Mouse (Mus musculus) cerebellum, adult (tissue): ENCODE results near the gene Gdpgp1.

Source experiments
- ATAC-seq: cut with Nextera tagmentation; 2 replicates; pipeline ENCODE4 v1.9.2; 2017; ENCODE audit warnings: mild to moderate bottlenecking, moderate library complexity, mixed read lengths; ENCODE audit not compliant: insufficient number of reproducible peaks, low FRiP score, low TSS enrichment

Gene Gdpgp1

DNA sequence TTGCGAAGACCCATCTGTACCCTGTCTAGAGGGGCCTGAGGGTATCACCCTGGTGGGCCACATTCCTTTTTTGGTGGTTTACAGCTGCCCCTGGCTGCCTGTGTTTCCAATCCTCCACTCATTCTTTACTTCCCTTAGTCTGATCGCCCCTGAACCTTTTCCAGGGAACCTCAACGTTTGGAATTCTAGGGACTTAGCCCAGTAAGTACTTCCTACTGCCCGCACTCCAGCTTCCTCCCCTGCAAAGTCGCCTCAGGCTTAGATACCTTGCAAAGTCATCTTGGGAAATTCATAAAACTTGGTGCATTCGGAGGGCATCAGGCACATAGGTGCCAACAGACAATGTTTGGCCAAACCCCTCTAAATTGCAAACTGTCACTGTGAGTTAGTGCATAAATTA lies 33.4 kb upstream of the Gdpgp1 start:
- ATAC-seq: no peak

DNA sequence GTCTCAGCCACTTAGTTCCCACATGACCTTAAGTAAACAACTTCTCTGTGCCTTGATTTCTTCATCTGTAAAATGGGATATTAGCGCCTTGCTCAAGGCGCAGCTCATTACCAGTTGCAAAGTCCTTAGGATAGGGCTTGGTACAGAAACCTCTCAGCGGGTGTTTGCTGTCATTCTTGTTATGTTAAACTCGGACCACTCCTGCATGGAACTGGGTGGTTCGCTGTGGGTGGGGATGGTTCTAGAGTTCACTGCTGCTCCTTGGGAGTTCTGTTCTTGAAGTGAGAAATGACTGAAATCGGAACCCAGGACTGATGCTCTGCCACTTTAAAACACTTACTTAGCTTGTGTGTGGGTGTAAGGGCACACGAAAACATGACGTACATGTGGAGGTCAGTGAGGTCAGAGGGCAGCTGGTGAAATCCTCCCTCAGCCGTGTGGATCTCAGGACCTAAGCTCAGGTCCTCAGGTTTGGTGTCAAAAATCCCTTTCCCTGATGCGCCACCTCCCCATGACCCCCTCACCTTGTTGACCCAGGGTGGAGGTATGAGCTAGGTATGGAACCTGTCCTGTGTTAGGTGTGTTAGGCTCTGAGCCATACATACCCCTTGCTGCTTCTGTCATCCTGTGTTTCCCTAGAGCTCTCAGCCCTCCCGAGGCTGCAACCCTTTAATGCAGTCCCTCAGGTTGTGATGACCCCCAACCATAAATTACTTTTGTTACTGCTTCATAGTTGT lies 32.6 kb upstream of the Gdpgp1 start:
- no peak for ATAC-seq

DNA sequence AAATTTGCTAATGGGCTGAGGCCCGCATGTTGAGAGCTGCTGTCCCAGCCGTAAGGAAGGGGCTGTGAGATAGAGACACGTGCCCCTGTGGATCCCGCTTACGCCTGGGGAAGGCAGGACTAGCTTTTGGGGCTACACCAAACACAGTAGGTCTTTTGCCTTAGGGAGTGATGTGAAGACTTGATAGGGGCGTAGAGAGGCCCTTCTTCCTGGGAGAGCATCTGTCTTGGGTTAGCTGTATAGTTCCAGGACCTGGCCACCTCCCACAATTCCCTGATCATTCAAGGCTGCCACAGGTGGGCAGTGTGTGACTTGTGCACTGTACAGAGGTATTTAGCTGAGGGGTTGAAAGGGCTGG lies 32.1 kb upstream of the Gdpgp1 start:
- ATAC-seq: no peak

DNA sequence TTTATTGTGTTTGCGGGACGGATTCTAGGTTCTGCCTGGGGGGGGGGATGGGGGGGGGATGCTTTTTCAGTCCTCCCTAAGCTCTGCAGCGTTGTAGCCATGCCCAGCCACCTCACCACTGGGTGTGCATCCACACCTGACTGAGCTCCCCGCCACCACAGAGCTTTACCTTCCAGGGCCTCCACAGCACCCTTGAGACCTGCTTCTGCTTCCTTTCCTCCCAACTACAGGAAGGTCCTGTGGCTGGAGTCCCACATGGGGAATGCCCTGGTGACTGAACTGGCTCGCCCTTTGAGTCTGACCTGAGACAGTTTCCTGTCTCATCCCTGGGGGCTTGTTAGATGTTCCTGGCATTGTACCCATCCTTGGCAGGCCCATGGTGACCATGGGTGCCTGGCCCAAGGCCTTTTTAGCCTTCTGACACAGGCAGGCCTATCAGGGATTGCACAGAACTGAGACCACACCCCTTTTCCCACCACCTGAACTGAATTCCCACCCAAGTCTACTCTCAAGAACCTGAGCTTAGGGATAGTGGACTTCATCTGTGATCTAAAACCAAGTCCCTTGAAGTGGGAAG lies 31.6 kb upstream of the Gdpgp1 start:
- ATAC-seq: no peak

DNA sequence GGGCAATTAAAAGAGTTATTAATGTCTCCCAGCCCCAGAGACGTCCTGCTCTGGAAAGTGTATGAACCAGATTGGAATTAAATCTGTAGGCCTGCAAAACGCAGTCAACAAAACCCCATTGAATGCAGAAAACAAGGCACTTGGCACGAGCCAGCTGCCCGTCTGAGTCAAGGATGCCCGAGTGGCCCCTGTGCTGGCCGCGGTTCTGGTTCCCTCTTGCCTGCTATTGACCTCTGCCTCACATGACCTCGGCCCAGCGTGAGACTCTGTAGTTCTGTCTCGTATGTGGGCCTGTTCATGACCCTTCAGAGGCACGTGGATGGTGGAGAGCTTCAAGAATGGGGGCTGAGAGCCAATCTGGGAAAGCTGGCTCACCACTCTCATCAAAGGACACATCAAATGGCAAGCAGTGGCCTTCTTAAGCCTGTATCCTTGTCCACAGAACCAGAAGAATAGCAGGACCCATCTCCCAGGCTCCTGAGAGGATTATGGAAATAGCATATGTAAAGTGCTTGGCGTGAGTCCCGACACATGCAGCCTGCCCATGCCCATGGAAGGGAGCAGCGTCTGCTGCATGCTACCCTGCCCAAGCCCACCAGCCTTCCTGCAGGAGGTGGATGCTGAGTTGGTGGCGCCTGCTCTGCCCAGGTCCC lies 30.7 kb upstream of the Gdpgp1 start:
- ATAC-seq: no peak

DNA sequence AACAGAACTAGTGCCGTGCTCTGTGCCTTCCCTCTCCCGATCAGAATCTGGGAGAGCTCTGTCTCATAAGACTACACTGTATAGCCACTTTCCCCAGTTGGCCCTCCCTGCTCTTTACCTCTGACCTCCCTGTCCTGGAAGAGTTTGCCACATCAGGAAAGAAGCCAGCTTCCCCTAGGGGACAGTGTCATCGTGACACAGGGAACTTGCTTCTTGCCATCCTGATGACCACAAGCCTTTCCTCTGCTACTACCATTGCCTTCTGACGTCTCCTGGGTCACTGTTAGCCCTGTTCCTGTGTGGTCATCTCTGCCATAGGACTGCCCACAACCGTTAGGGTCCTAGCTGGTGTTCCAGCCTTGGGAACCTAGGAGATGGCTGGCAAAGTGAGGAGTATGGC lies 29.7 kb upstream of the Gdpgp1 start:
- no peak for ATAC-seq

DNA sequence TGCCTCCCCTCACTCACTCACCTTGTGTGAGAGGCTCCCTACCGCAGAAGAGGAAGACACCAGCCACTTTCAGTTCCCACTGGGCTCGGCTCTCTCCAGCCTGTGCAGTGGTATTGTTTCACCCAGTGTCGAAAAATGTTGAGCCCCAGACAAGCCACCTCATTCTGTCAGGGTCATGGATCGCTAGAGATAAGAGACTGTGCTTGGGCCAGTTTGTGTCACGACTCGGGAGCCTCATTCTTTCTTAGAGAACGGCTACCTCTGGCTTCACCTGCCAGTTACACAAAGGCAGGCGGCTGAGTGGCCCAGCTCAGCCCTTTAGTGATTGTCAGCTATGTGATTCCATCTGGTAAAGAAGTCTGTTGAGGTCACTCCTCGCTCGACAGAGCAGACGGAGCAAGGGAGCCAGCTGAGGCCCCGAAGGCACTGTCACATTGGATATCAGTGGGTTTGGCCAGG lies 29.0 kb upstream of the Gdpgp1 start:
- no peak for ATAC-seq

DNA sequence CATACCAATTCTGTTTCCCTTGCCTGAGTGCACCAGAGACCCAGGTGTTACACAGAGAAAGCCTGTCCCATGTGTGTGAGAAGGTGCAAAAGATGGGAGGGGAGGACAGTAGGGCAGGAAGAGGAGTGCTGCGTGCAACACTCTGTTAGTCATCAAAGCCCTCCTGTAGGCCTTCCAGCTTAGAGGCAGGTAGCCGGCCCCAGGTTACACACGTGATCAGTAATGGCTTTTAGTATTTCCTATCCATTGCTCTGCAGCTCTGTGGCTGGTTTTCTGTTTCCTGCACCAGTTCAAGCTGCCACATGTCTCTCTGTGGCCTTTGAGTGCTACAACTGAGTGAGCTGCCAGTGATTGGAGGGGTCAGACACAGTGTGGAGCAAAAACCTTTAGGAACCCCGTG lies 28.3 kb upstream of the Gdpgp1 start:
- ATAC-seq: no peak

DNA sequence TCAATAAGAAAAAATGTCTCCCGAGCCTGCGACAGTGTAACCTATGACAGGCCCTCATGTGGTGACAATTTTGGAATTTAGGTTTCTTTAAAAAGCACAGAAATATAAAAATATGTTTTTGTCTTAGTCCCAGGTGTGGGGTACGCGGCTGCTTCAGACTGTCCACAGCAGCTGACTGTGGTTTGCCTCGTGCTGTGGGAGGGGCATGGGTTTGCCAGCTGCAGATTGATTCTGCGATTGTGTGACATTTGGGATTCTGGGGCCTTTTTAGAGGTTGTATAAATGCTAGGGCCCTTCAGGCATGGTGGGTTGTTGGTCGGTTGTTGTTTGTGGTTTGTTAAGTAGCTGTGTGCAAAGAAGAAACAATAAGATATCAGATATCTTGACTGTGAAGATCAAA lies 27.7 kb upstream of the Gdpgp1 start:
- ATAC-seq: no peak

DNA sequence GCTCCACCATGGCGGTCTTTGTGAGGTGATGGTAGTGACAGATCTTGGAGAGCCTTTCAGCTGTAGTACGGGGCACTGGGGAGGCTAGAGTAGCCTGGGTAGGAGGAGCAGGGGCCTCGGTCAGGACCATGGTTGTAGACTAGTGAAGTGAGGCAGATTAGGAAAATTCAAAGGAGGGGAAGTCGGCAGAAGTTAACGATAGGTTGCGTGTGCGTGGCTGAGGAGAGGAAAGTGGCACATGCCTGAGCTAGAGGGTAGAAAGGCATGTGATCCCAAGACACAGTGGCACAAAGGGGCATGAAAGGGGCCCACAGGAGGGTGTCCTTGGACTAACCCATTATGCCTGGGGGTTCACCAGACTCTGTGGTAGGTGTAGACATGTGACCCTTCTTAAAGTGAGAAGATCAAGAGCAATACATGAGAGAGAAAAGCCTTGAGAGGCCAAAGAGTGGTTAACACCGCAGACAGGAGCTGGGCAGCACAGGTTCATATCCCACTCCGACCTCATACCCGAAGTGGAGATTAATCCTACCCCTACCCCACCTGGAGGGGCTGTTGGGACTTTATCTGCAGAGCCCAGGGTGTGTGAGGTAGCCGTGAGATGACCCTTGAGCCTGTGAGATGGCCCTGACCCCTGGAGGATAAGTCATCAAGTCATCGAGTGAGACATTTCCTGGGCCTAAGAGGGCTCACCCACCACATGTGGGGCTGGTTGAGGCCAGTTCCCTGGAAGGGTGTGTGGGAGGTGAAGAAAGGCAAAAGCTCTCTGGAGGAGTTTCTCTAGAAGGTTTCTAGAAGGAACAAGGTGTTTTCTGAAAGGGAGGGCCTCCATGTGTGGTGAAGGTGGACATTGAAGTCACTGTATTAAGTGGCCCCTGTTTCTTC lies 26.7 kb upstream of the Gdpgp1 start:
- no peak for ATAC-seq

DNA sequence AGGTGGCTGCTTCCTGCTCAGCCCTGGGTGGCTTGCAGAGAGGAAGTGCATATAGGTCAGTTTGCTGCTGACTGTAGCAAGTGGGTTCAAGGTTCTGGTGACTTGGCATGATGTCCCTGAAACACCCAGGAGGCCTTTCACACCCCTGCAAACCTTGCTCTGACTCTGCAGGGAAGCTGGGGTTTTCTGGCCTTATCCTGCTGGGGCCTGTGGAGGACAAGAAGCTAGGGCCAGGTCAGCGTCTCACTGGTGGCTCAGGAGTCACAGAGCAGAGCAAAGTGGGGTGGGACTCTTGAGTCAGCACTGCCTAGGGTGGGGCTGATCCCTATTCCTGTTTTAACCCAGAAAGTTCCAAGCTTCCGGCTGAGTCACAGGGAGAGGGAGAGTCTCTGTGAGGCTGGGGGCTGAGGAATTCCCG lies 25.3 kb upstream of the Gdpgp1 start:
- no peak for ATAC-seq

DNA sequence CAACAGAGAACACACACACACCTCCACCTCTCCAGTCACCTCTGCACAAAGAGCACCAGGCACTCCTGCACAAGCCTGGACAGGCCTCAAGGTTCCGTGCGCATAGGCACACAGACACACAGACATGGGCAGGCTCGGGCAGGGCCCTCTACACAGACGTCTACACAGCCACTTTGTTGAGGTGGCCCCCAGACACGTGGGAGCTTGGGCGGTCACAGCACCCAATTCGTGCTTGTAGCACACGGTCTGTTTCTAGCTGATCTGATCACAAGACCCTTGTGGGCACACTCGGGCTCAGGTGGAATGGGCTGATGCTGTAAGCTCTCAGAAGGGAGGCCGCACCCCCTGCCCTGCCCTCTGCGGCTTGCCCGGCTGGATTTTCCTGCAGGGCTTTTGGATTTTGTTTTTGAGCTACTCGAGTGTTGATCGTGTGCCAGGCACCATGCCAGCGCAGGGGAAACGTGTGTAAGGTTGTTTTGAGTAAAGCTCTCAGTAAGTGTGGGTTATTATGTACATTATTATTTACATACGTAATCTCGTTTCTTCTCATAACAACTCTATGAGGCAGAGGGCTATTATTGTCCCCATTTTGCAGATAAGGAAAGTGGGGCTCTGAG lies 24.5 kb upstream of the Gdpgp1 start:
- ATAC-seq: no peak

DNA sequence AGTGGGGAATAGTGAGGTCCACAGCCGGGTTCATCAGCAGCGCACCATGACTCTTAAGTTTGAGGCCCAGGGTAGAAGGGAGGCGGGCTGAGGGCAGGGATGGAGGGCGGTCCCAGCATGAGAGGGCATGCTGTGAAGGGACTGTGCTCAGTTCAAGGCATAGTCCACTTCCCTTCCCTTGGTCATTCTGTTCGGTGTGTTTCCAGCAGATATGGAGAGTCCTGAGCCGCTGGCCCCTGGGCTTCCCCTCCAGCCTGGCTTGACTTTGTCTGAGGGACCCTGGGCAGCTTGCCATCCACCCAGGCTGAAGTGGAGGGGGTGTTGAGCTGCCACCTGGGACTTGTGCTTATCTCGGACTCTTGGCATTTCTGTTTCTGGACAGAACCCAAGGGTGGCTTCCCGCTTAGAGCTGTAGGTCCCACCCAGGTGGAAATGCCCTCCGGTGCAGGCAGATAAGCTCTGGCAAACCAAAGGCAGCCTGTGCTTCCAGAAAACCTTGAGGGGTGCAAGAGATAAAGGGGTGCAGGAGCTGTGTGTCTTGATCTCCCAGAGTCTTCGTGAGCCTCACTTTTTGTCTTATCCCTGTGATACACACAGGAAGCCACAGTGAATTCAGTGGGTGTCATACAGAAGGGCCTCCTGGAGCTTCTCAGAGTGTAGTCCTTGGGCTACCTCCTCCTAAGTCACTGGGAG lies 23.8 kb upstream of the Gdpgp1 start:
- ATAC-seq: no peak

DNA sequence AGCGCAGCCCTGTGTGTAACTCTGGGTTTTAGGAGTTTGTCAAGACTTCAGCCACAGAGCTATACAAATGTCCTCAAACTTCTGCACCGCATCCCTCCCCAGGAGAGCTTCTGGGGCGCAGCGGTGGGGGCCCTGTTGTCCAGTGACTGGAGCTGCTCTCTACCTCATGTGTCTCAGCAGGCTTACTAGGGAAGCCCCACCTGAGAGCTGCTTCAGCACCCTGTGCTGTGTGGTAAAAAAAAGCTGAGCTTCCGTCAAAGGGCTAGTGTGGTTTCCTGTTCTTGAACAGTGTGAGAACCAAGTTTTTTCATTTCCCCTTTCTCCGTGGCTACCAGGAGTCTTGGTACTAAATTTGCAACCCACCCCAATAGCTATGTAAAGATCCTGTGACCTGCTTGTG lies 23.0 kb upstream of the Gdpgp1 start:
- ATAC-seq: no peak

DNA sequence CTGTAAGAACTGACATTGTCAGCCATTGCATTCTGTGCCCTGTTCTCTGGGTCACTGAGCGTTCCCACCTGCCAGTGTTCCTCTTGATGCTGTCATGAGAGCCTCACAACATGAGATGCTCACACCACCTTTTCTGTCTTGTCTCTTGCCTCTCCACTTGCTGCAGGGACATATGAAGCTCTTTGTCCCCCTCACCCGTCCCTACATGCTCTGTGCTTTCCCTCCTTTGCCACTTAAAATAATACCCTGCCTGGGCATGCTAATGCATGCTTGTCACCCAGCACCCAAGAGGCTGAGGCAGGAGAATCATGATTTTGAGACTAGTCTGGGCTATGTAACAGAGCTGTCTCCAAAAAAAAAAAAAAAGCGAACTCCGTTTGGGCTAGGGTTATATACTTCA lies 21.7 kb upstream of the Gdpgp1 start:
- no peak for ATAC-seq

DNA sequence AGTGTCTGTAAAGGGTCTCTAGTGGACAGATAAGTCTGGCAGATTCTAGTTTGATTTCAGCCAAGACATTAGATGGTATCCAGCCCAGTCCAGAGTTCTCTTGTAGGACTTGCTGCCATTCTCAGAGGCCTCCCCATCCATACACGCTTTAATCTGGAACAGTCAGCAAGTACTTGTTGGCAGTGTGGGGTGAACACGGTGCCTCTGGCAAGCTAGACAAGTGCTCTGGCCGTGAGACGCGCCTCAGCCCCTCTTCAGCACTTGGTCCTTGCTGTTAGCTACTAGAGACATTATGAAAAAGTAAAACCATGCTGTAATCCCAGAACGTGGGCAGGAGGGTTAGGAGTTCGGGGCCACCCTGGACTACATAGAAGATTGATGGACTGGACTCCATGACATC lies 19.1 kb upstream of the Gdpgp1 start:
- ATAC-seq: no peak

DNA sequence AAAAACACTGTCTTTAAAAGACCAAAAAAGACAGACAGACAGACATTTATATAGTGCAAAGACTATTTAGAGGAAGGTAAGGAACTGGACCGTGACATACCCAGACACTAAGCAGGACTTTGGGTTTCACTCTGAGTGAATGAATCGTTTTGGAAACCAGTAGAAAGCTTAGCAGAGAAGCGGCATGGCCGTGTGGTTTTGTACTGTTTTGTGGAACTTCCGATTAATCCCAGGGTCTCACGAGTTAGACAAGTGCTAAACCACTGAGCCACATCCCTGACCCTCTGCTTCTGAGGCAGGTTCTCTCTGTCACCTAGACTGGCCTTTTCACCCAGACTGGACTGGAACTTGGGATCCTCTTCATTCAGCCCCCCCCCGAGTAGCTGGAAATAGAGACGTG lies 18.2 kb upstream of the Gdpgp1 start:
- no peak for ATAC-seq

DNA sequence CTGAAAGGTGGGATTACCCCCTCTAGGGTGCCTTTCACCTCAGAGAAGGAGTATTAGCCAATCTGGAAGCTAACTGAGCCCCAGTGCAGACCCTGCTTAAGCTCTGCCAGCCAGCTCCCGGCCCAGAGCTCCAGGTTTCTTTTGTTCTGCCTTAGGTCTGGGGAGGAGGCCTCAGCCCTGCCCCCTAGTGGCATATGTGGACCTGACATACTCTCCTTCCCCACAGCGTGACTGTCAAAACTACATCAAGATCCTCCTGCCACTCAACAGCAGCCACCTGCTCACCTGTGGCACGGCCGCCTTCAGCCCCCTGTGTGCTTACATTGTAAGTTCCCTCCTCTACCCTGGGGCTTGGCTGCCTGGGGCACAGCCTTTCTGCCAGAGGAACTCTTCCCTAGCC lies 17.3 kb upstream of the Gdpgp1 start:
- peak; percentile 71 for ATAC-seq

DNA sequence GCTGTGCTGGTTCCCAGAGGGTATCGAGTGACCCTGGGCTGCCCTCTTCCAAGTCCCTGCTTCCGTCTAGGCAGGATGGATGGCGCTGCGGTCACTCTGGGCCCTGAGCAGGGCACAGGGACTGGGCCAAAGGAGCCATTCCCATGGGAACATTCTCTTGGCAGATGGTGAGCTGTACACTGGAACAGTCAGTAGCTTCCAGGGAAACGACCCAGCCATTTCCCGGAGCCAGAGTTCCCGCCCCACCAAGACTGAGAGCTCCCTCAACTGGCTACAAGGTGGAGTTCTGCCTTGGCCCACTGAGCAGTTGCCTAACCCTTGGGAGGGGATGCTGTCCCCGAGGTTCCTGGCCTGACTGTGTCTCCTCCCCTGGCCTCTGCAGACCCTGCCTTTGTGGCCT lies 16.1 kb upstream of the Gdpgp1 start:
- ATAC-seq: peak; percentile 53; the same call in 1 of the 2 replicates

DNA sequence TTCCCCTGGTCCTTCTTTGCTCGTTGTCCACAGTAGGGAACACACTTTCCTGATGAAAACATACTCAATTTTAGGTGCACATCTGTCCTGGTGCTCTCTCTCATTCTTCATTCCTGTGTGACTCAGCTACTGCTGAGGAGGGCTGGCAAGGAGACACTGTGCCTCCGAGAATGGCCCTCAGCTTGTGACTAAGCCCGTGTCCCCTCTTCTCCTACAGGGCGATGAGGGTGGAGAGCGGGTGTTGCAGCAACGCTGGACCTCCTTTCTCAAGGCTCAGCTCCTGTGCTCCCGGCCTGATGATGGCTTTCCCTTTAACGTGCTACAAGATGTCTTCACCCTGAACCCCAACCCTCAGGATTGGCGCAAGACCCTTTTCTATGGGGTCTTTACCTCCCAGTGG lies 14.0 kb upstream of the Gdpgp1 start:
- no peak for ATAC-seq
